Mouse (Mus musculus): ENCODE measurements at regions not wholly inside any gene's neighbourhood (a gene's known extent, or its start where the extent isn't known, plus 50 kb on each side); places are given as distances from the start of the nearest gene placed in this dataset.

- Histone ChIP-seq H3K36me3 (ENCODE audit: insufficient read depth, low read length) (no peaks in the 10 kb centered on the region), H3K4me2 (ENCODE audit: low read depth, low read length, poor library complexity, severe bottlenecking) (no peak overlapping the region), H3K9ac (replicated peaks; ENCODE audit: low read length, poor library complexity, severe bottlenecking) (no peak overlapping the region), H3K4me3 (ENCODE audit: low read depth, low read length) (no peak overlapping the region), H3K27me3 (ENCODE audit: insufficient read depth, low read length) (no peaks in the 10 kb centered on the region), H3K4me1 (ENCODE audit: insufficient read depth, low read length) (no peaks in the 10 kb centered on the region), H3K9me3 (ENCODE audit: low read length) (no peaks in the 10 kb centered on the region), H3K27ac (ENCODE audit: low read depth, low read length) (no peak overlapping the region)
- 21% methylated on average over 4 of the region's 4 CpGs for WGBS
- TF ChIP-seq CTCF (IDR thresholded peaks at IDR 0.05), result no peak
- DNase-seq (ENCODE audit: low spot score) (no peak), ATAC-seq (ENCODE audit: low FRiP score) (no peak)
Measured at GRCm38 (mm10) chr17:76451296-76451834, 899.6 kb upstream of the Fam98a start.

Measured in midbrain, postnatal 0 days (tissue).